Mouse (Mus musculus) bone marrow, adult 2 months (tissue): ENCODE measurements around the gene Meis2.

Experiments
- CTCF ChIP-seq: fragments of 200-500 bp; IDR thresholded peaks from 2 replicates; pipeline ENCODE4 v1.5.1; 2011; ENCODE audit warnings: low read length, control low read depth; ENCODE audit not compliant: control insufficient read depth, insufficient read depth
- POLR2A ChIP-seq: fragments of 200-500 bp; IDR thresholded peaks from 2 replicates; pipeline ENCODE4 v1.6.1; 2011; ENCODE audit warnings: low read depth, mild to moderate bottlenecking, control low read depth, low read length, borderline replicate concordance; ENCODE audit not compliant: control insufficient read depth

GRCm38 (mm10) chr2:115984487-115984886 is 81.2 kb downstream of the Meis2 start:
- TF ChIP-seq CTCF (no peak), POLR2A (no peak)
